Mouse (Mus musculus) lung, postnatal 0 days (tissue): Measurements from ENCODE around the gene Cand1.

Experiments used
- CTCF ChIP-seq: IDR thresholded peaks from 2 replicates; pipeline ENCODE4 v1.5.1; 2016; ENCODE audit warnings: antibody characterized with exemption, mild to moderate bottlenecking
- EP300 ChIP-seq: IDR thresholded peaks from 2 replicates; pipeline ENCODE4 v1.6.1; 2016; ENCODE audit warnings: antibody characterized with exemption, mild to moderate bottlenecking, control low read depth

DNA sequence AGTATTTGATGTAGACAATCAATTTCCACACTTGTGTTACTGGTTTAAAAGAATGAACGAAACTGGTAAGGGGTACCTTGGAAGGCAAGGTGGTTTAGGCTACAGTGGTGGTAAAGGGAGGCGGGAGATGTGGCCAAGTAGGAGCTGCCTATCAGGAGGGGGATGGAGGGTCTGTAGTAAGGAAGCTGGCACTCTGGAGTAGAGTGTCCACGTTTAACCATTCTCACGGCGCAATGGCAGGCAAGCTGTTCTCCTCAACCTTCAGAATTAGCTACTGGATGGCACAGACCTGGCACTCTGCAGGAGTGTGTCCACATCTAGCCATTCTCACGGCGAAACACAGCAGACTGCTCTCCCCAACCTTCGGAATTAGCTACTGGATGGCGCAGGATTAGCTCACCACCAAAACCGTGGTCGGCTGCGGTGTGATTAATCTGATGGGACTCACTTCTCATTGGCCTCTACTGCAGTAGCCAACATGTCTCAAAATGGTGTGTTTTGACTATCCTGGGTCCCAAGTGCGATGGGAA, 42.2 kb downstream of the Cand1 start:
- no peak for TF ChIP-seq EP300
- no peak for TF ChIP-seq CTCF
